Mouse (Mus musculus) right cerebral cortex, postnatal 10 days (tissue): ENCODE results near the gene Olfr123.

Source experiments
- DNase-seq, 2 experiments: peaks; one replicate each; pipeline ENCODE4 v3.0.0; 2021; ENCODE audit warnings: low spot score in 2 of 2

Olfr123 gene

GRCm38 (mm10) chr17:37793229-37793628, at the start of gene Olfr123:
TSS of gene Olfr123 (plus strand) at chr17:37793529.
- DNase-seq, result no peak

GRCm38 (mm10) chr17:37768307-37768706, 25.0 kb upstream of the Olfr123 start, which contains the start of gene Olfr122:
TSS of gene Olfr122 (plus strand) at chr17:37768607.
- no peak for DNase-seq

GRCm38 (mm10) chr17:37799588-37799987, 6.3 kb downstream of the Olfr123 start, which contains the start of gene Olfr124:
TSS of gene Olfr124 (plus strand) at chr17:37799888.
- no peak for DNase-seq

- DNase-seq, result no peak
Observed at GRCm38 (mm10) chr17:37832649-37833048, 39.3 kb downstream of the Olfr123 start, which contains the start of gene Olfr125. TSS of gene Olfr125 (plus strand) at chr17:37832949.

GRCm38 (mm10) chr17:37847183-37847582, 53.9 kb downstream of the Olfr123 start, which contains the start of gene Olfr126:
TSS of gene Olfr126 (plus strand) at chr17:37847483.
- no peak for DNase-seq
